Mouse (Mus musculus) monocyte, adult 5-6 weeks (primary cell): ENCODE data around the gene Igfbp3. TPM values are rescaled to one million over a fixed set of nuclear protein-coding genes. Genes with fewer than 3 reads are reported as not detected.

ENCODE experiments used
- ATAC-seq: fragments of 153-309, 156-312 bp; replicated peaks from 2 replicates; pipeline ENCODE4 v1.8.0; 2017; ENCODE audit warnings: mild to moderate bottlenecking; ENCODE audit not compliant: low TSS enrichment, insufficient number of reproducible peaks, severe bottlenecking, poor library complexity, low FRiP score
- total RNA-seq: library from RNA; stranded (forward); fragments of 200-1000, 200-491, 200-594 nt; gene quantifications from 3 replicates; pipeline ENCODE4 v1.2.3, GENCODE M21; 2017

The Igfbp3 gene
- total RNA-seq, 1 experiment from 2014 or later, result not detected

DNA sequence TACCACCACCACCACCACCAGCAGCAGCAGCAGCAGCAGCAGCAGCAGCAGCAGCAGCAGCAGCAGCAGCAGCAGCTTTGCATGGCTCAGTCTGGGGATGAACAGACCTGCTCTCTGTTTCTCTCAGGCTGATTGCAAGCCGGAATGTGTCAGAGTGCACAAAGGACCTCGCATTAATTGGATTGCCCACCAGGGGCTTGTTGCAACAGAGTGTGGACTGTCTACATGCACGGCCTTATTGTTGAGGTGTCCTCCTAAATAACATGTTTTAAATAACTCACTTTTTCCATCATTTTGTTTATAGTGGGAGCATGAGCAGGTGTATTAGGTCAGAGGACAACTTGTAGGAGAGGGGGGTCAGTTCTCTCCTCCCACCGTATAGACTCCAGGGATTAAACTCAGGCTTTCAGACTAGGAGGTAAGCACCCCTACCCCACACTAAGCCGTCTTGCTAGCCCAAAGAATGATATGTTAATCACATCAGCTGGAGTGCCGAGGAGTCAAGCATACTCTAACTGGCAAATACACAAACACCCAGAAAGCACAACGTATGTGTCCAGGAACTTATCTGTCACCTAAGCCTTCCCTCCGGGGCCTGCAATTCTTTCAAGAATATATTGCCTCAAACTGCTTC, 31.2 kb downstream of the Igfbp3 start:
- ATAC-seq, result no peak

DNA sequence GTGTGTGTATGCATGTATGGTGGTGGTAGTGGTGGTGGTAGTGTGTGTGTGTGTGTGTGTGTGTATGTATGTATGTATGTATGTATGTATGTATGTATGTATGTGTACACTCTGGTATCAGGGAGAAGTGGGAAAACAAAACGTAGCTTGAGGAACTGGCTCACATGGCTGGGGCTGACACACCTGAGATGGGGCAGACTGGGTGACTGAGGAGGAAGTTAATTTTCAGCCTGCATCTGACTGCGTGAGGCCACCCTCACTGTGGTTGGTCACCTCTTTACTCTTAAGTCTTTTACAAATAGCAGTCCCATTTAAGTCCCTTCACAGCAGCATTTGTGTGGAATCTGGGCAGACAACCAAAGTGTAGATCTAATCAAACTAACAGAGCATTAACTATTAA, 34.4 kb downstream of the Igfbp3 start:
- no peak for ATAC-seq

- no peak for ATAC-seq
Observed at GRCm38 (mm10) chr11:7178724-7179123, 35.0 kb downstream of the Igfbp3 start.

GRCm38 (mm10) chr11:7173664-7174063, 40.1 kb downstream of the Igfbp3 start:
- ATAC-seq, result no peak

DNA sequence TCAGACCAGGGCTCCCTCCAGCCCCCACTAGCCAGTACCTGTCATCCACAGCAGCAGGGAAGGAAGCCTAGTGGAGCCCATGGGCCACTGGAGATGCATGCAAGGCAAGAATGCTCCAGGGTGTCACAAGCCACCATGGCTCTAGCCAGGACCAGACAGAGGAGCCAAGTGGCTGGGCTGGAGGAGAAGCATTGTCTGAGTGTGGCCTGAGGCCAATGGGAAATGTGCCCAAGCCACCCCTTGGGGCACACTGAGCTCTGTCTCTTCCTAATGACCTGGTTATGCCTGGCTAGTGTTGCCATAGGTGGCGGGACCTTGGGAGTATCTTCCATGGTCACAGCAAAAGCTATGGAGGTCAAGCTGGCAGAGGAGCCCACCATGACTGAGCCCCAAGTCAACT, 44.1 kb downstream of the Igfbp3 start:
- no peak for ATAC-seq

DNA sequence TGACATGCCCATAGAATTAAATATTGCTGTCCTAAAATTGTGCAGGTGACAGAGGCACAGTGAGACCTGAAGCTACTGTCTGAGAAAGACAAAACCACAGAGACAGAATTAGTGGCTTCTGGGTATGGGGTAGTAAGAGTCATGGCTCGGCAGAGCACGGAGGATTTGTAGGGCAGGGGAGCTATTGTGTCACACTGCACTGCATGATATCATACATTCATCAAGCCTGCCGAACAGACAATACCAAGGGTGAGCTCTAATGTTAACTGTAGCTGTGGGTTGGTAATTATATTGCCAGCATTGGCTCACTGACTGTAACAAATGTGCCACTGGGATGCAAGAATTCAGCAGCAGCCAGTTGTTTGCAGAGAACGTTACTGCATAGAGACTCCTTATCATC, 49.3 kb downstream of the Igfbp3 start:
- no peak for ATAC-seq

DNA sequence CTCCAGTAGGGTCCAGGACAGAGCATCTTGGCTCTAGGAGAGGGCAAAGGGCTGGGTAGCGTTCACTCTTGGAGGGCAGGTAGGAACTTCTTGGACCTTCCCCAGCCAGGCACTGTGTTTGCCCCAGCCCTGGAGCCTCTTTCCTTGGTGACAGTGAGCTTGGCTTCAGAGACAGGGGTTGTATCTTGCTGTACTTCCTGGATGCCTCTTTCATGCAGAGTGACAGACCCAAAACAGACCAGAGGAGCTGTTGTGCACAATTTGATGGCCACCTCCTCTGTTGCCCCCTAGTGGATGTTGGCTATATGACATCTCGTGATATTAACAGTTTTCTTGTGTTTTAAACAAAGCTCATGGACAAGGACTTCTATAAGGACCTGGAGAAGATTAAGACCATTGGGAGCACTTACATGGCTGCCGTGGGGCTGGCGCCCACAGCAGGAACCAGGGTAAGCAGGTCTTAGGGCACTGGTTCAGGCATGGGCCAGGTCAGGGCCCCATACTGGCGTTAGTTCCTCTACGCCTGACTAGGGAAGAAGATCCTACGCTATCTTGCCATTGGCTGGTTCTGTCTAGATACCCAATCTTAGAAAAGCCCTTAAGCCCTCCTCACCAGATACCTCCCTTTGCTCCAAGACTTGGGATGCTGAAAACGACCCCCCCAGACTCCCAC, 52.1 kb downstream of the Igfbp3 start:
- no peak for ATAC-seq

GRCm38 (mm10) chr11:7160637-7161101, 53.1 kb downstream of the Igfbp3 start:
- ATAC-seq, result no peak

DNA sequence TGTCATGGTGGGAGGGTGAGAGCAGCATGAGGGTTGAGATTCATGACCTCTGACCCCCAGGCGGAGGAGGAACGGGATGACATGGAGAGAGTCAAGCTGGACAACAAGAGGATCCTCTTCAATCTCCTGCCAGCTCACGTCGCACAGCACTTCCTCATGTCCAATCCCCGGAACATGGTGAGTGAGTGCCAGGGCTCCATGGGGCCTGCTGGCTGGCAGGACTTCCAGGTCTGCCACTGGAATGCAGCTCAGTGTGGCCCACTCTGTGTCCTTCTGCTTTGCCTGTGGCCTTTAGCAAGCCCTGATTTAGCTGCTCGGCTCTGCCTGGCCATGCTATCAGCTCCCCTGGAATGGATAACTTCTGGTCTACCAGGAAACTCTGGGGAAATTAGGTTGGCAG, 53.6 kb downstream of the Igfbp3 start:
- ATAC-seq, result no peak

DNA sequence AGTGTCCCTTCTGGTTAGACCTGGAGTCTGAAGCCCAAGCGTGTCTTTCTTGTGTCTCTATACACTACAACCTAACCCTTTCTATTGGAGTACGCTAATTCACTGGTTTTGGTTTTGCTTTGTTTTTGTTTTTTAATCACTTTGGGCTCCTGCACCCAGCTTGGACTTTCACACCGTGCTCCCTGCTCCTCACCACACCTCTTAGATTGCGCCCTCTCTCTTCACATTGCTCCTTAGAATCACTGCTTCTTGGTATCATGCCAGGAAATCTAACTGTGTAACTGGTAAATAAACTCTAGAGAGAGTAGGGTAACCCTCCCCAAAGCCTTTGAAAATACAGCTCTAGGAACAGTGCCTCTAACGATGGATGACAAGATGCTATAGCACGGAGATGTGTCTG, 55.5 kb downstream of the Igfbp3 start:
- no peak for ATAC-seq

- ATAC-seq, result no peak
Observed at GRCm38 (mm10) chr11:7156427-7156826, 57.3 kb downstream of the Igfbp3 start.

Other genes with a start within 250 kb of the Igfbp3 start
- gene Adcy1, start 150.4 kb downstream of the Igfbp3 start, total RNA-seq, result not detected in 3 replicates
- gene Gm11985, start 25.4 kb downstream of the Igfbp3 start, total RNA-seq, result not detected in 3 replicates
- not detected in 3 replicates for gene Igfbp1, start 16.1 kb downstream of the Igfbp3 start, total RNA-seq